Mouse (Mus musculus): ENCODE data around the gene Synrg.

Synrg gene

DNA sequence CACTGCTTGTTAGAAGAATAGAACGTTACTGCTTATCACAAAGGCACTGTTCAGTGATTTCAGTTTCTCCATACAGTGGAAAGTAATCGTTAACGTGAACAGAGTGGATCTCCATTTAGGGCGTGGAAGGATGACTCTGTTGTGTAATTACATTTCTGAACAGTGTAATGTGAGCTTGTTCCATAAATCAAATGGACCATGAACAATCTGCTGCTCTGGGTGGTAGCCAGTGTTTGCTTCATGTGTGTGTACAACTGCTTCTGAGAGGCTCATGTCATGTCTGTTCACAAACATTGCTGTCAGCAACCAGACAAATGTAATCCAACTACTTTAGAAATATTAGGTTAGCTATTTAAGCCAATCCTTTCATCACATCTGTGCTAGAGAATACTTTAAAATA is 27.5 kb downstream of the Synrg start:
- DNase-seq (ENCODE audit: extremely low spot score) = no peak

DNA sequence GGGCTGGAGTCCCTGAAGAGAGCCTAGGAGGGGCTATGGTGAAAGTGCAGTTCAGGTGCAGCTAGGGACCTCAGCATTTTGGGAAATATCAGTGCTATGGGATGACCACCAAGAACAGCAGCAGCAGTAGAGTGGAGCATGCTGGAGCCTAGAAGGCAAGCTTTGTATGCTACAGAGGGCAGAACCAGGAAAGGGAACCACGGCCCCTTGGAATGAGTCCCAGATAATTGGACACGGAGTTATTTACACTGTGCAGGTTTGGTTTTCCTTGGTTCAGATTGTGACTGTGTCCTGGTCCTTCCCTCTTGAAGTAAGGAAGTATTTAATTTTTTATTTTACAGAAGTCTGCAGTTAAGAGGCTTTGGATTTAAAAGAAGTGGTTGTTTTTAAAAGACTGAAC is 29.2 kb downstream of the Synrg start:
- DNase-seq (ENCODE audit: extremely low spot score) = no peak

DNA sequence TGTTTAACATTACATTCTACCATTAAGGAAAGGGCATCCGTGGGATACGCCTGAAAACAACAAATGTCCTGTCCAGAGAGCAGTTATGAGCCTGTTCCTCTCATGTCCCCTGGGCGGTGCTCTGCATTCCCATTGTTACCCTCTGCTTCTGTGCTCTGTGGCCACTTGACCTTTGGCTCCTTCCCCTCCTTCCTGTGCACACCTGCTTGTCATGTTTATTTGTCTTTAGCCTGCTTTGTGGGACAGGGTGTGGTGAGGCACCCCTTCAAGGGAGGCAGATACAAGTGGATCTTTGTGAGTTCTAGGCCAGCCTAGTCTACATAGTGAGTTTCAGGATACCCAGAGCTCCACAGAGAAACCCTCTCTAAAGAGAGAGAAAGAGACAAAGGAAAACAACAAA is 30.3 kb downstream of the Synrg start:
- no peak for DNase-seq (ENCODE audit: extremely low spot score)

DNA sequence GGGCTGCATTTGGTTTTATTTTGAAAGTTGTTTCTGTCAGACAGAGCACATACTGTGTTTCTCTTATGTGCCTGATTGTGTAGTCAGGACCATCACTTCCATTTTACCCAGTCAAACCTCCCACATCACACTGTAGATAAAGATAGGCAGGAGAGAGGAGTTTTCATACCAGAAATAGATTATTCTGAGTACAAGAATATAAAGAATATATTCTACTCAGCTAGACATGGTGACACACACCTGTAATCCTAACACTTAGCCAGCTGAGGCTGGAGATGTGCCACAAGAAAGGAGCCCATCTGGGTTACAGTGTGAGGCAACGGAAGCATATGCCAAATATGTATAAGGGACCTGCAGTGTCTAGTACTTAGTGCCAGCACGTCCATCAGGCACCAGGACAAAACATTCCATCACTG is 31.3 kb downstream of the Synrg start:
- DNase-seq (ENCODE audit: extremely low spot score) = no peak

DNA sequence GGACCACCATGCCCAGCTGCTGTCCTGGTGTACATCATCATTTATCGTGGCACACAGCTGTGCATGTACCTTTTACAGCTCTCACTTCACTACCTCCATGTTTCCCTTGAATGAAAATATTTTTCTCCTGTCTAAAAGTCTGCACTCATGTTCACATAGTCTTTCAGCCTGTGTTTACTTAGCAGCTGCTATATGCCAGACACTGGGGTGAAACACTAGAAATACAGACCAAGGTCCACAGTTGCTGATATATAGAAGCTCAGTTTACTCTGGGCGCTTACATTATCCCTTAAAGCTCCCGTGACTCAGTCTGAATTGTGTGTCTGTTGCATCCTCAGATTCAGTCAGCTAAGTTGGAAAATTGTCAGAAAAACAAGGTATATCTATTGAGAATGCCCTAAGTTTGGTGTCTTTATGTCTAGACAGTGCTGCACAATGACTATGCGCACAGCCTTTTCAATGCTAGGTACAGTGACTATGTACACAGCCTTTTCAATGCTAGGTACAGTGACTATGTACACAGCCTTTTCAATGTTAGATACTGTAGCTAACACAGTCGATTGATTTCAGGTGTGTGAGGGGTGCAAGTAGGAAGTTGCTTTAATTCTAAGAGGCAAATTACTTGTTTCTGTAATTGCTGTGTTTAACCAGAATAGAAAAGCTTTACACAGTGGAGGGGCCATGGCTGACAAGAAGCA is 33.1 kb downstream of the Synrg start:
- DNase-seq (ENCODE audit: extremely low spot score) = no peak

DNA sequence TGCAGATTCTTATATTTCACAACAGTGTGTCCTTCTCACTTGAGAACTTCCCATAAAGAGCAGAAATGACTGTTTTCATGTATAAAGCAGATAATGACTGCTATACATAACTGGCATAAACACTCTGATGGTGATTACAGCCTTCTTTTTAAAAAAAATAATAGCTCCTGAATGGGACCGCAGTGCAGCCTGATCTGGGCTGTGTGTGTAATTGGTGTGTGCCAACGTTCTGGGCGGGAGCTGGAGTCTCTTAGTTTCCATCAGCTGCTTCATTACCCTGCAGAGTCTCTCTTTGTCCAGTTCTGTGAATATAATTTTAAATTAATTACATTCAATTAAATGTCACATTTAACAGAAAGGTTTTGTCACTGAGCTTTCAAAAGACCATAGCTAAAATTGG is 34.8 kb downstream of the Synrg start:
- no peak for DNase-seq (ENCODE audit: extremely low spot score)

DNA sequence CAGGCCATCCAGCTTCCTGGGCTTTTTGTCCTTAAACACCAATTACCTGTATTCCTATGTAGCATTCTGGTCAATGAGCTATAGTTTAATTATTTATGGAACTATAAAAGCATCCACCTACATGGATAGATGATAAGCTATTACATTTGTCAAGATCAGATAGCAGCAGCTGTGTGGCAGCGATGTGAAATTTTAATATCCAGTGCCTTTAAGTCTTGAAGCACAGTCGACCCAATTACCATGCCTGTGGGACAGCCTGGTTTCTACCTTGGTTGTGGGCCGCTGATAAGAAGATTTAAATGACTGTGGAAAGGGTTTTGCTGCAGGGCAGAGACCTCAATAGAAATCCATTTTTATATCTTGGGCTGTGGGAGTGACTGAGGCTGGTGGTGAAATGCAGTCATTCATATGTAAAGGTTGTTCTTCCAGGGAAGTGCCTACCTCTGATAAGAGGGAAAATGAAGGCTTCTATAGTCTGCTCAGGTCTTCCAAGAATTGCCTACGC is 35.2 kb downstream of the Synrg start:
- DNase-seq (ENCODE audit: extremely low spot score) = no peak

DNA sequence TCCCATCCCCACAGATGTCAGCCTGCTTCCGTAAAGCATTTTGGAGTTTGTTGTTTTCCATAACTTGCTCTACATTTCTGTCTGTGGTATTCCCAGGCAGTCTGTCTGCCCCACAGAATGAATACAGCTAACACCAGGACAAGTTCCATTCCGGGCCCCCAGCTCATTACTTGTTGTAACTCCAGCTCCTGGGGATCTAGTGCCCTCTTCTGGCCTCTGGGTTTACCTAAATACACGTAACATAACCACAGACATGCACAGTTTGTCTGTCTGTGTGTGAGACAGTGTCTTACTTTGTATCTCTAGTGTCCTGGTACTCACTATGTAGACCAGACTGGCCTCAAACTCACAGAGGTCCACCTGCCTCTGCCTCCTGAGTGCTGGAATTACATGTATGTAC is 37.0 kb downstream of the Synrg start:
- DNase-seq (ENCODE audit: extremely low spot score) = no peak

DNA sequence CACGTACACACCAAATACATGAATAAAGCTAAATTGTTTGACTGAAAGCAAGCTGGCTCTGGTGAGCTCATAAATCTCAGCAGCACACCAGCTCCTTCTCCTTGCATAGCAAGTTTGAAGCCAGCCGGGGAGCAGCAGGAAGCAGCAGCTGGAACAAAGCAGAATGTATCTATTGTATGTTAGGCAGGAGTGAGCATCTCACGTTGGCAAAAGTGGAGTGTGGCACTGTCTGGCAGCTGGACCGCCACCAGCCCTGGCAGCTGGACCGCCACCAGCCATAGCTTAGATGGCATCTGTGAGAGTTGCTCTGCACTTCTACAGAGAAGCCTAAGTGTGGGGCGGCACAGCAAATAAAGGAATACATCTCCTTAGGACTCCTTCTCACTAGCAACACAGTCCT is 39.8 kb downstream of the Synrg start:
- DNase-seq (ENCODE audit: extremely low spot score) = no peak

DNA sequence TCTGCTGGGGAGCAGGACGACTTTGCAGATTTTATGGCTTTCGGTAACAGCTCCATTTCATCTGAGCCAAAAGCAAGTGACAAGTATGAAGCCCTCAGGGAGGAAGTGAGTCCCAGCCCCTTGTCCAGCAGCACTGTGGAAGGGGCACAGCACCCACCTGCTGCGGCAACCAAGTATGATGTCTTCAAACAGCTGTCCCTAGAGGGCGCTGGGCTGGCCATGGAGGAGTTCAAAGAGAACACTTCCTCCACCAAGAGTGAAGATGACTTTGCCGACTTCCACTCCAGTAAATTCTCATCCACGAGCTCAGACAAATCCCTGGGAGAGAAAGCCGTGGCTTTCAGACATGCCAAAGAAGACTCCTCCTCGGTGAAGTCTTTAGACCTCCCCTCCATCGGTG is 44.8 kb downstream of the Synrg start:
- DNase-seq (ENCODE audit: extremely low spot score) = no peak

DNA sequence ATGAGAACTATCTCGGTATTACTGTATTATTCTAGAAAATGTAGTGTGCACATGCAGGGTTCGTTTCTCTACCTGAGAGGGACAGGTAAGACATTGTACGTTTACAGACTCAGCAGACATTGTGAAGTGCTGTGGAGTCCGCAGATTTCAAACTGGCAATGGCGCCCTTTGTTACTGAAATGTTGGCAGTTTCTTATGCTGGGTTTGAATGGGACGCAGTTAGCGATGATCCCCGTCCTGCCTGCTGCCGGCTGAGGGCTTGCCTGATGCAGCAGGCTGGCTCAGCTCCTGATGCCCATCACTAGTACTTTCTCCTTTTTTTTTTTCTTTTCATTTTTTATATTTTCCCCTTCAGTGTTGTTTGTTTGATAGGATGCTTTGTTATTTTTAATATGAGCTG is 46.2 kb downstream of the Synrg start:
- no peak for DNase-seq (ENCODE audit: extremely low spot score)

DNA sequence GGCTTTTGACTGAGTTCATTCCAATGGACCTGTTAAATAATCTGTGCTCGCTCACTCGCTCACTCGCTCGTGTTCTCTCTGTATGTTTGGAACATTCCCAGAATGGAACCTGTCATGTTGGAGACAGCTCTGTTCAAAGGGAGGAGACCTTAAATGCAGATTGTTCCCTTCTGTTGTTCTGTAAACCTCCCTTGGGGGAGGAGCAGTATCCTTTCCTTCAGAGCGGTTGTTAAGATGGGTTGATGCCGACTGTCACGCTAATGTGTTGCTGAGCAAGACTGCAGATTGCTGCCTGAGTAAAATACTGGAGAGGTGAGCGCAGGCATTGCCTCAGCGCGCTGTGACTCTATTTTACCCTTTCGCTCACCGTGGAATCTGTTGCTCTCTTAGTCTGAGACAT is 46.8 kb downstream of the Synrg start:
- peak; percentile 21 for DNase-seq (ENCODE audit: extremely low spot score)

DNA sequence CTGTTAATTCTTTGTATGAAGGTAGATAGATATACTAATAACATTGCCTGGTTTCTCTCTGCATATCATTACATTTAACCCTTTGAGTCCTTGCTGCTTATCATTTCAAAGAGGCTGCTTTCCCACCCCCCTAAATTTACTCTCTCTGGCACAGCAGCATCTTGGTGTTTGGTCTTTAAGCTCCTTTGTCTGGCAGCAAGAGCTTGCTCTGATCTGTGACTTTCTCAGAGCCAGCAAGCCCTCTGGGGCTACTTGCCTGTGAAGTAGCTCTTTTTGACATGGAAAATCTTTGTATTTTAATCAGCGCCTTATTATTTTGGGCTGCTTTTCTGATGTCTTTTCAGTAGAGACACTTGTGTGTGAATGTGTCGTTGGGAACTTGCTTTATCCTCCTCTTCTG is 47.3 kb downstream of the Synrg start:
- DNase-seq (ENCODE audit: extremely low spot score) = no peak

DNA sequence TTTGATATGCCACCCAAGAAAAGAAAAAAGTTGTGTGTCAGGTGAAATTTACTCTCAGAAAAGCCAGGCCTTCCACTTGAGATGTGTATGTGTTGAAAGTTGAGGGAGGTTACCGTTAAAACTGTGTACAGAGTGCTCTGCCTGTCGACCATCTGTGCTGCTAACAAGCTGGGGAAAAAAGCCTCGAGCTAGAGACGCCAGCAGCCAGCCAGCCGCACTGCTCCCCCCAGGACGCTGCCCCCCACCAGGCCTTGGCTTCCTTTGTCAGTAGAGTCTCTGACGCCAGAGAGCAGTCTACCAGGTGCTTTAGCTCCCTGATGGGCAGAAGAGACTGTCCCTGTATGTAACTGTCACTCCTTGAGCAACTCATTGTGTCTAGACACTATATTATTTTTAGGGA is 48.9 kb downstream of the Synrg start:
- DNase-seq (ENCODE audit: extremely low spot score) = no peak

DNA sequence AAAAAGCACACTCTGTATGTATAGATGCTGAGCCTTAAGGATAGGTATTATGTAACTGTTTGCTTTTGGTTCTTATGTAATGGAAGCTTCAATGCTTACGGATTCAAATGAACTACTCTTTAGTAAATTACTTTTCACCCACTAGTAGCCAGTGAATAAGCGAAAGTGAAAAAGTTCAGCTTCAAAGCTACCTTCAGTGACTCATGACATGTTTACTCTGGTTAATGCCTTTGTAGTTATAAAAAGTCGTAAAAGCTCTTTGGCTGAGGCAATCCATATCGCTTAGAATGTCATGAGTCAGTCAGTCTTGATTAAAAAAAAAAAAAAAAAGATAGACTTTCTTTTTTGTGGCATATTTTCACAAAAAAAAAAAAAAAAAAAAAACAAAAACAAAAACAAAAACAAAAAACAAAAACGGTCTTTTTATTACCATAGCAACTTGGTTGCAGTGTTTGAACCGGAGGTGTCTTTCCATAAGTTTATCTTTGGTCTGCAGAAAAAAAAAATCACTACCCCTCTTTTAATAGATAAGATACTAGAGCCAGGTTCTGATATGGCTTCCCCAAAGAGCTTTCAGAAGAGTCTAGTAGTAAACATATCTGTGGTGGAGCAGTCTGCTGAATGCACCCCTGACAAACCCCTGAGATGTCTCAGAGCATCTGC is 52.0 kb downstream of the Synrg start:
- DNase-seq (ENCODE audit: extremely low spot score) = no peak

DNA sequence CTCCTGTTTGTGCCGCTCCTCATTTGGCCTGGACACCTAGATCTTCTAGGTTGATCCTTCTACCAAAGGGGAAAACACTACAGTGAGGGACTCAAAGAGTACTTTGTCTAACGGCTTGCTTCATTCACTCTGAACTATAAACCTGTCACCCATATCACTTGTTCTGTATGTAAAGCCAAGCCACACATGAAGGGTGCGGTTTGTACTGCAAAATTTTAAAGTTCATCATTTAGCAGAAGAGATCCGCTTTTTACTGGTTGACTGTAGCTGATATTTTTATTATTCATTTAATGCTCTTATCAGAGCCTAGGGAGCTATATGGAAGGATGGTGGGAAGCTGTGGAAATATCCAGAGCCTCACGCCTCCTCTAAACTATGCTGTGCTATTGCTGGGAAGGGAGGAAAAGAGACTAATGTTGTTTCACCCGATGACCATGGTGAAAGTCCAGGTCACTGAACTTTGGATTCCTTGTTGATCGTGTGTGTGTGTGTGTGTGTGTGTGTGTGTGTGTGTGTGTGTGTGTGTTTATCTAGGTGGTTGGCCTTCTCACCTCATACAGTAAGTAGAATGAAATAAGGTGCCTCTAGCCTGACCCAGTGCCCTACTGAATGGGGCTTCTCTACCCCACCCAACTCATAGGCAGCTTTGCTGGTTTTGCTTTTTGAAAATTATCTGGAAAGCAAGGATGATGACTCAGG is 52.7 kb downstream of the Synrg start:
- DNase-seq (ENCODE audit: extremely low spot score) = no peak

DNA sequence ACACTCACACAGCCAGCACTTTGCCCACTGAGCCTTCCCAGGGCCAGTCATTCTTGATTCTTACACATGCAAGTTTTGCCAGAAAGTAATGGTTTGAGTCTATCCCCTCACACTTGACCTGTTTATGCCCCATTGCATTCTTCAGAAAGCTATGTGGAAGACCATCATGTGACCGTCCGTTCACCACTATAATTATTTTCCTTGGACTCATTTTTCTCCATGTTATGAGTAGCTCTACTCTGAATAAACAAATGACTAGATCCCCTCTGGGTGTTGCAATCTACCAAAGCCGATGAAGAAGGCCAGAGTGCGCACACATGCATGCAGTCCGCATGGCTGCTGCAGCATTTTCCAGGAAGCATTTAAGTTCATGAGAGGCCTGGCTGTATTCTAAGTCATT is 63.0 kb downstream of the Synrg start:
- no peak for DNase-seq (ENCODE audit: extremely low spot score)

DNA sequence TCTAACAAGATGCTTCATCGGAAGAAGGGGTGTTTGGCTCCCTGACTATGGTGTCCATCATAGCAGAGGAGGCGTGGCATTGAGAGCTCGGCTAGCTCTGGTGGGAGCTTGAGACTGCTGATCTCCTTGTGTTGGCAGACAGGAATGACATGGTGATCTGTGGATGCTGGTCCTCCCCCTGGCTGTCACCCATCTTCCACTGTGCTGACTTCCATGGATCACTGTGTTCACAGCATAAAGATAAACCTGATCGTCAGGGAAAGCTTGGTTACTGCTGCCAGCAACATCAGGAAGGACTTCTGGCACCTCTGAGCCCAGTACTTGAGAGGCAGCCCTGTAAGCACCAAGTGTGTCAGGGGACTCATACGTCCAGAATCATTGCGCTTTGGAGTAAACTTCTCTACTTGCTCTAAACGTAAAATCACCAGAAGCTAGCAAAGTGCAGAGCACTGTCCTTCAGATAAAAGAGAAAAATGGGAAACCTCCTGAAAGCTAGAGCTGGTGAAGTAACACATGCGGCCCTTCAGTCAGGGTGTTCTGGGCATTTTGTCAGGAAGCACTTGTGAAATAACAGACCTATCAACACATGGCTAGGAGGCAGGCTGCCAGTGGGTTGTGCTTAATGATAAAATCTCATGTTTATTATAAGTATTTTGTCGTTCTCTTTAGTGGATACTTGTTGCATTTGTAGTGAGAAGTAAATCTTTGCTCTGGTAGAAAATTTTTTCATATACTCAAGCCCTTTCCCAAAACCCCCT is 64.2 kb downstream of the Synrg start:
- DNase-seq (ENCODE audit: extremely low spot score) = no peak

DNA sequence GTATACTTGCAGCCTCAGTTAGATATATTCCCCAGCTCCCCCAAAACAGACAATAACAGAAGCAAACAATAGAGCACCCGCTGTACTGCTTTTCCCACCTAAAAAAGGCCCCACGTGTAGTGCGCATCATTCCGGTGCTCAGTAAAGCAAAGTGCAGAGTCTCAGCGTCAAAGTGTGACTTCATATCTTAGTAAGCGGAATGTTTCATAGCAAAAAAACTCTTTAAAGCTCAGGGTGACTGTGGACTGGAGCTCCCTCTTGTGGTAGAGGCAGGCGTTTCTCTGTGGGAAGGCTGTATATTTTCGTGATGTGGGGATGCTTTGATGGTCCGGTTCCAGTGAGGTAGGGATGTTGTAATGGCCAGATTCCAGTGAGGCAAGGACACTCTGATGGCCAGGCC is 67.7 kb downstream of the Synrg start:
- DNase-seq (ENCODE audit: extremely low spot score) = peak; percentile 37

DNA sequence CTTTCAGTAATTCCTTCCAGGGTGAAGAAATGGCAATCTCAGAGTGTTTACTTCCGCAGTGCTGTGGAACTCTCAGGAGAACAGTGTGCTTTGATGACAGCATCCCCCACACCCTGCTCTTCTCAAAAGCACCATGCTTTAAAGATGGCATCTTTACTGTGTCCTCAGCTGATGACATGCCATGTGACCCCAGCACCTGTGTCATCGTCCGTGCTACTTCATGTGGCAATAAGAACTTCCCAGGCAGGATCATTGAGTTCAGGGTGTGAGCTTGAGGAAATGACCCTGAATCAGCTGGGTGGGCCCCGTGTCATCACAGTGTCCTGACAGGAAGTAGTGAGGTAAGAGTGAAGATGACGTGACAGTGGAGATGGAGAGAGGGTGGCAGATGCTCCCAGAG is 68.3 kb downstream of the Synrg start:
- no peak for DNase-seq (ENCODE audit: extremely low spot score)

DNA sequence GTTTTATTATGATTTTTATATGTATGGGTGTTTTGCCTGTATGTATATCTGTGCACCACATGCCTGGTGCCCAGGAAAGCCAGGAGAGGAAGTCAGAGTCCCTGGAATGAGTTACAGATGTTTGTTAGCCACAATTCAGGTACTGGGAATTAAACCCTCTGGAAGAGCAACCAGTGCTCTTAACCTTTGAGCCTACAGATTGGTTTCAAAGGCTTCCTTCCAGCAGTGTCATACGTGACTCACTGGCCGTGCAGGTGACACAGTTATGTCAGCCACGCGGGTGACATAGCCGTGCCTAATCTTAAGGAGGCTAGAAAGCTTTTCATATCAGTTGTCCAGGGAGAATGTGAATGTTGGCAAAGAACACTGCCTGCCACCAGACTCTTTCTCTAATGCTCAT is 69.4 kb downstream of the Synrg start:
- no peak for DNase-seq (ENCODE audit: extremely low spot score)

DNA sequence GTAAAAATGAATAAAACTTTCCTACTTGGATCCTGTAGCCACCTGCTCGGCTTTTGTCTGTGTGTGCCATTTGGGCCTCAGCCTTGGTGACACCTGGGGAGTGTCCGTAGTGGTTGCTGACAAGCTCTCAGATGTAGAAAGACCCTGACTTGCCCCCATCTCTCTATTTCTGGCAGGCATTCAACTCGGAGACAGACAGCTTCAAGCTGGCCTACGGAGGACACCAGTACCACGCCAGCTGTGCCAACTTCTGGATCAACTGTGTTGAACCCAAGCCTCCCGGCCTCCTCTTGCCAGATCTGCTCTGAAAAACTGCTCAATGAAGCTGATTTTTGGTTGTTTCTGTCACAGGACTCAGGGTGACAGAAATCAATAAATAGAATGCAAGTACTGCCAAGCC is 76.4 kb downstream of the Synrg start:
- DNase-seq (ENCODE audit: extremely low spot score) = no peak
